Mouse (Mus musculus) CD4-positive helper T cell, adult 2 months (primary cell): Measurements from ENCODE around the gene Ppm1d.

Experiments
- DNase-seq: peaks from one replicate; pipeline ENCODE4 v3.0.0-alpha.2; 2012; ENCODE audit warnings: low read depth, missing footprints, low spot score

Ppm1d gene

GRCm38 (mm10) chr11:85310713-85311574 lies at the start of gene Ppm1d:
Ppm1d (plus strand) TSS chr11:85311244.
- peak; percentile 99 for DNase-seq

DNA sequence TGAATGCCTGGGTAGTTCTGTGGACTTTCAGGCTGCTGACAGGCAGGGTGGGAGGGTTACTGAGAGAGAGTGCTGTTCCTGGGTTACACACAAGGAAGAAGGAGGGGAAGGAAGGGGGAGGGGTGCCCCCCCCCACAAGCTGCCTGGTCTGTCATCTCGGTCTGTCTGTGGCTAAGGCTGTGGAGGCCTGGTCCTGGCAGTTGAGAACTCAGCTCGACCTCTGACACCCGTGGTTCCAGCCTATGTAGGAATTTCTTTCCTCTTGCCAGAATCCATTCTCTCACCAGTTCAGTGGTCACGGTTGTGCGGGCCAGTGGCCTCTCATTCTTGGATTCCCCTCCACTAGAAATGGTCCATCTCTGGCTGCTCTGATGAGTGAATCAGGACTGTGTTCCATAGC lies 46.4 kb upstream of the Ppm1d start:
- DNase-seq = no peak

DNA sequence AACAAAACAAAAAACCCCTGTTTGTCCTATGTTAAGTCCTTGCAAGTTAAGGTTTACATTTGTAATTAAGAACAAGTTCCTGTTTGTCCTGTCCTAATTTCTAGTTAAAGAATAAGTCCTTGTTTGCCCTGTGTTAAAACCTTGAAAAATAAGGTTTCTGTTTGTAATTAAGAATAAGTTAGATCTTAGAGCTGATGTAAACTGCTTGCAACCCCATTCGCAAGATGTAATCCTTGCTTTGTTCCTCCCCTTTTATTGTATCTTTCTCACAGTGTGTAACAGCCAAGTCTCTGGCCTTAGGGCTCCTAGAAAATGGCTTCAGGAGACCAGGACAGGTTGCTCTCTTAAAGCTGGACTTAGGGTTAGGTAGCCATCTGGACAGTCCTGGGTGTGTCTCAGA lies 43.7 kb upstream of the Ppm1d start:
- DNase-seq = no peak

GRCm38 (mm10) chr11:85270631-85271030 lies 40.4 kb upstream of the Ppm1d start:
- DNase-seq = peak; percentile 65

DNA sequence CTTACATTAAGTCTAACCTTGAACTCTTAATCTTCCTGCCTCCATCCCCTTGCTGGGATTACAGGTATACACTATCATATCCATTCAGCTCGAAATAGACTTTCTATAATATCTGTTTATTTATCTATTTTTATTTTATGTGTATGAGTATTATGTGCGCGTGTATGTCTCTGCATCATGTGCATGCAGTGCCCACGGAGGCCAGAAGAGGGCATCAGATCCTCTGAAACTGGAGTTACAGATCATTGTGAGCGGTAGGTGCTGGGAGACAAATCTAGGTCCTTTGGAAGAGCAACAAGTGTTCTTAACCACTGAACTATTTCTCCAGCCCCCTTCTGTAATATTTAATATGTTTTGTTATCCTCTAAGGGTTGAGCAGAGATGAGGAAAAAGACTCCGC lies 37.7 kb upstream of the Ppm1d start:
- DNase-seq = peak; percentile 7

GRCm38 (mm10) chr11:85275151-85275550 lies 35.9 kb upstream of the Ppm1d start:
- DNase-seq = no peak

DNA sequence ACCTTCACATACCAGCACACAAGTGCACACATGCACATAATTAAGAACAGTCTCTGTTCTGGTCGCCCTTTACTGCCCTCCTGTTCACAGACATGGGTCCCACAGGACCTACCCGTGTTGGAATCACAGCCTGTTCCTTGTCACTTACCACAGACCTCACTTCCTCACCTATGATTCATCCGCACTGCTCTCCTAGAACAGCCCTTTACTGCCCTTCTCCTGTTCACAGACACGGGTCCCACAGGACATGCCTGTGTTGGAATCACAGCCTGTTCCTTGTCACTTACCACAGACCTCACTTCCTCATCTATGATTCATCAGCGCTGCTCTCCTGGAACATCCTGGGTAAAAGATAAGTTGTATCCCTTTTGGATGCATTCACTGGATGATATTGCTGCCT lies 33.4 kb upstream of the Ppm1d start:
- no peak for DNase-seq

DNA sequence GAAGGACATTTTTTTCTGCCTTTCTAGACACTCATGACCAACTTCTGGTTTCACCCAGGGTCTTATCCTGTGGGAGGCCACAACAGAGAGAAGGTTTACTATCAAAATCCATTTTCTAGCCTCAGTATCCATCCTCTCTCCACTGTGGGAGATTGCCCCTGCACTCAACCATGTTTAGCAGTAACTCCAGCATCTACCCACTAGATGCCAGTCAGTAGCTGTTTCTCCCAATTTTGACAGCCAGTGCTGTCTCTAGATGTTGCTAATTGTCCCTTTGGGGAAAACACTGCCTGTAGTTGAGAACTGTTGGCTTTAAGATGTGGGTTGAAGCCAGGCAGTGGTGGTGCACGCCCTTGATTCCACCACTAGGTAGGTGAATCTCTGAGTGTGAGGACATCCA lies 32.9 kb upstream of the Ppm1d start:
- DNase-seq = no peak

GRCm38 (mm10) chr11:85281219-85281878 lies 29.7 kb upstream of the Ppm1d start:
- no peak for DNase-seq

DNA sequence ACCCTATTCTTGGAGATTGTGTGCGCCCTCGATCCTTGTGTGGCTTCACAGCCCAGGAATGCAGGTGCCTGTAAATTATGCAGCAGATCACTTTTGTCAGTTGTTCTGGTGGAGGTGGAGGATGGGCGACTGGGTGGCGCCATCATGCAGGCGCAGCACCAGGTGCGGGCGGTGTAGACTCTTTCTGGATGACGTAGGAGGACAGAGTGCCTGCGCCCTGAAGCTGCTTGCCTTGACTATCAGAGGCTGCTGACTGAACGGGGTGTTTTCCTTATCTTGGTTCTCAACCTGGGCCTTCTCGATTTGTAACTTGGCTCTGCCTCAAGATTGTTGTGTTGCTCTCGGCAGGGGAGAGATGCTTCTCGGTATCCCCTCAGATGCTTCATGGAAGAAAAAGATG lies 13.1 kb upstream of the Ppm1d start:
- DNase-seq = no peak

- no peak for DNase-seq
These were observed 11.2 kb upstream of the Ppm1d start for GRCm38 (mm10) chr11:85299880-85300279.

DNA sequence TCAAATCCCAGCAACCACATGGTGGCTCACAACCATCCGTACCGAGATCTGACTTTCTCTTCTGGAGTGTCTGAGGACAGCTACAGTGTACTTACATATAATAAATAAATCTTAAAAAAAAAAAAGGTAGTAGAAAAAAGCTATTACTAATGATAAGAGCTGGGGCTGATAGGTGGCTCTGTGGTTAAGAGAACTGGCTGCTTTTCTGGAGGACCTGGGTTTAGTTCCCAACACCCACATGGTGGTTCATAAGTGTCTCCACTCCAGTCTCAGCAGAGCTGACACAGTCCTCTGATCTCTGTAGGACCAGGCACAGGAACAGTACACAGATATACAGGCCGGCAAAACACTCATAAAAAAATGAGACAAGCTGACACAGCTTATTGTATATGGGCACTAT lies 9.9 kb upstream of the Ppm1d start:
- no peak for DNase-seq

- DNase-seq = no peak
These were observed 9.2 kb upstream of the Ppm1d start for GRCm38 (mm10) chr11:85301836-85302235.

DNA sequence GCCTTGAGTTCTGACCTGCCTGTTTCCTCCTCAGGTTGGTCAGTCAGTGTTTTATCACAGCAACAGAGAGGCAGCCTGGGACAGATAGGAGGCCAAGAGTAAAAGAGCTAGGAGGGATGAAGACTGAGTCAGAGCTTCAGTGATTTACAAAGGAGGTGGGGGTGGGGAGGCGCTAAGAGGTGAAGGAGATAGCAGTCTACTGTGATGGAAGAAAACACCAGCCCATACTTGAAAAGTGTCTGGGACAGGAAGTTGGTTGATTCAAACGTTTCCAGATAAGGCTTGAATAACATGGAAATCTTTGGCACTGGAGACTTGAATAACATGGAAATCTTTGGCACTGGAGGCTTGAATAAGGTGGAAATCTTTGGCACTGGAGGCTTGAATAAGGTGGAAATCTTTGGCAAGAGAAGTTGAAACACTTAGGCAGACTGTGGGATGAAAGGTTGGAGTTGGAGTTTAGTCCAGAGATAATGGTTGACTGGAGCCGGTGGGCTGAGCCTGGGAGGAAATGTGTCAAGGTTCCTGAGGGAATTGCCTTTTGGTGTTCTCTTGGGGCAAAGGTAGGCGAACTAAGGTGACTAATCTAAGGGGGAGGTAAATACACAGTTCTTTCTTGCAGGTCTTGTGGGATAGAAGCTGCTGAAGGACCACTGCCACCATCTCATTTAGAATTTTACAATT lies 4.3 kb upstream of the Ppm1d start:
- no peak for DNase-seq

- peak; percentile 17 for DNase-seq
These were observed 2.2 kb upstream of the Ppm1d start for GRCm38 (mm10) chr11:85308799-85309198.

DNA sequence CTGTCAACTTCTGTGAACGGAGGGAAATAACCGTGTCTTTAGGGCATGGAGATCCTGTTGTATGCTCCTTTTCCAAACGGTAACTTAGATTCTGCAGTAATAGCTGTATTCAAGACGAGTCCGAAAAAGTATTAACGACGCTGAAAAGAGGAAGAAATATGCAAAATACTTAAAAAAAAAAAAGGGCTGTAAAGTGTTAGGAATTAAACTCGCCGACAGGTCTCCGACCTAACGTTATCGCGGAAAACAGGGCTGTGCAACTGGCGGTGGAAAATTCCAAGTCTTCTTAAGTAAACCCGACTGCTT lies 684 bp upstream of the Ppm1d start:
- no peak for DNase-seq

DNA sequence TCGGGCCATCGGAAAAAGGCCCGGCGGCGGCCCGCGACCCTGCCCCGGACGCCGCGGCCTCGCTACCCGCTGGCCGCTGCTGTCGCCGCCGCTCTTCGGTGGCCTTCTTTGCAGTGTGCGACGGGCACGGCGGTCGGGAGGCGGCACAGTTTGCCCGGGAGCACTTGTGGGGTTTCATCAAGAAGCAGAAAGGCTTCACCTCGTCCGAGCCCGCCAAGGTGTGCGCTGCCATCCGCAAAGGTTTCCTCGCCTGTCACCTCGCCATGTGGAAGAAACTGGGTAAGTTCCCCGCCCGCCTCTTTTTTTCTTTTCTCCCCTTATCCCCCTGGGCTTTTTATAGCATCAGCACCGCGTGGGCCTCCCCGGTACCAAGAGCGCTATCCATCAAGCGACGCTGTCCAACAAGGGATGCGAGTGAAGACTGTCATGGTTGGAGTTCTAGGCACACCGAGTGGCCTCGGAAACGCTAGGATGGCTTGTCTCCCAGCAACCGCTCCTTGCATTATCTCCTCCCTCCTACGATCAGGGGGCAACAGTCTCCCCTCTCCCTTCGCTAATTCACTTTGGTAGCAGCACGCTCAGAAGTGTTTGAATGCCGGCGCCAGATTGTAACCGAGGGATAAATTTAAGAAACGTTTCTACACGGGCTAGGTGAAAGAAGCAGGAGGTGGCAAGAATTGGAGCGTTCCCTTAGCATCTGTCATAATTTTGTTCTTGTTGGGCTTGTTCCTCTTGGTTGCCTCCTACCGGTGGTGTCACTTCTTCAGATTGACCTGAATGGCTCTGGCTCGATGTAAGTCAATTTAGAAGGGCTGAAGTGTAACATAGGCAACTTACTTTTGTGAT lies 824 bp downstream of the Ppm1d start:
- DNase-seq = peak; percentile 78

DNA sequence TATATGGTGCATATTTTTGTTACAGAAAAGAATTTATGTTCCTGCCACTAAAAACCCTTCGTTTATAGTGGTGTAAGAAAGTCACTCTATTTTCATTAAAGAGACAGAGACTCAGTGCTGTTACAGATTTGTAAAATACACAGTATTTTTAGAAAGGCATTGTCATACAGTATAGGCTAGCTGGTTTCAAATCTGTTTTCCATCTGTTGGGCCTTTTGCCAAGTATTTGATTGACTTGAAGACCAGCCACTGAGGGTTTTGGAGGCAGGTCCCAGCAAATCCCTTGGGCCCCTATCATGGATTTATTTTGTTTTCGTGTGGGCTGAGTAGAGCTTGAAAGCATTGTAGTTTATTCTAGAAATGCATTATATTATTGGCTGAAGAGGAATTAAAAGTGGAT lies 1.8 kb downstream of the Ppm1d start:
- peak; percentile 42 for DNase-seq

- DNase-seq = no peak
These were observed 2.3 kb downstream of the Ppm1d start for GRCm38 (mm10) chr11:85313361-85313760.

DNA sequence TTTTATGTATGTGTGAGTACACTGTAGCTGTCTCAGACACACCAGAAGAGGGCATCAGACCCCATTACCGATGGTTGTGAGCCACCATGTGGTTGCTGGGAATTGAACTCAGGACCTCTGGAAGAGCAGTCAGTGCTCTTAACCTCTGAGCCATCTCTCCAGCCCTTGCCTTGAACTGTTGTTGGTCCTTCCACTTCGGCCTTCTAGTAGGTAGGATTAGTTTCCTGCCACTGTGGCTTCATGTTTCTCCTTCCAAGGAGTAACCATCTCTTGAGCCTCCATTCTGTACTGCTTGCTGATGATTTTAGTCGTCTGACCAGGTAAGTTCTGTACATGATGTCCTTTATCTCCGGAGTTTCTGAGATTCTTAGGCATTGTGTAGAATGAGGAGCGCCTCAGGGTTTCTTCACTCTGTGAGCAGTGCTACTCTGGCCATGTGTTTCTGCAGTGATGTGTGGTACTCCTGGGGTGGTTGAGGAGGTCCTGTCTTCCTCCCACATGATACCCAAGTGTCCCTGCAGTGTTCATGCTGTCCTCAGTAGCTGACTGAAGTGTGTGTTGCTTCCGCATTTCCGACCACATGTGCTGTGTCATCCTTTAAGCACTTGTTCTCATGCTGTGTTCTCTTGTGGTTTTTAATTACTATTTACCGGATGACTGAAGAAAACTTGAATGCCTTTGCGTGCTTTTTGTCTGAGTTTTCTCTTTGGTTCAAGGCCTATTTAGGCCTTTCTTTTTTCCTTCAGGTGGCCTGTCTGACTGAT lies 12.7 kb downstream of the Ppm1d start:
- peak; percentile 59 for DNase-seq

GRCm38 (mm10) chr11:85328717-85329116 lies 17.7 kb downstream of the Ppm1d start:
- no peak for DNase-seq
